Mouse (Mus musculus) forebrain, embryonic 12.5 days (tissue): ENCODE measurements around the gene Eml2. TPM values are rescaled to one million over a fixed set of nuclear protein-coding genes. Genes with fewer than 3 reads are reported as not detected.

Source experiments
- ATAC-seq: fragments of 200-750 bp; cut with Nextera tagmentation; 2 replicates; pipeline ENCODE4 v1.8.0; 2017; ENCODE audit warnings: moderate TSS enrichment; ENCODE audit not compliant: low FRiP score
- H3K27ac ChIP-seq: fragments of 300-500 bp; sonication (generic); 2 replicates; pipeline ENCODE4 v1.5.1; 2016; ENCODE audit warnings: mild to moderate bottlenecking
- H3K27me3 ChIP-seq: fragments of 300-500 bp; sonication (generic); 2 replicates; pipeline ENCODE4 v1.6.1; 2016; ENCODE audit warnings: mild to moderate bottlenecking
- H3K36me3 ChIP-seq: fragments of 300-500 bp; sonication (generic); replicated peaks from 2 replicates; pipeline ENCODE4 v1.6.1; 2016; ENCODE audit warnings: mild to moderate bottlenecking
- H3K4me1 ChIP-seq: fragments of 300-500 bp; sonication (generic); 2 replicates; pipeline ENCODE4 v1.6.1; 2016
- H3K4me2 ChIP-seq: fragments of 300-500 bp; sonication (generic); 2 replicates; pipeline ENCODE4 v1.6.1; 2016; ENCODE audit warnings: mild to moderate bottlenecking, moderate library complexity
- H3K4me3 ChIP-seq: fragments of 300-500 bp; sonication (generic); replicated peaks from 2 replicates; pipeline ENCODE4 v1.5.1; 2016; ENCODE audit warnings: mild to moderate bottlenecking
- H3K9ac ChIP-seq: fragments of 300-500 bp; sonication (generic); 2 replicates; pipeline ENCODE4 v1.6.1; 2016; ENCODE audit warnings: mild to moderate bottlenecking
- H3K9me3 ChIP-seq: fragments of 300-500 bp; sonication (generic); 2 replicates; pipeline ENCODE4 v1.6.1; 2016
- WGBS: fragments of 180-500 bp; shearing (Covaris S2); methylation state at CpG from one replicate; pipeline ENCODE4 v1.1.7; 2016; 5-methylcytosine and 5-hydroxymethylcytosine counted together
- polyA plus RNA-seq: library from polyadenylated mRNA; unstranded; fragments of >200 nt; fragmentation: Nextera tagmentation; extraction: Ambion mirVana; gene quantifications from 2 replicates; pipeline ENCODE4 v1.2.1, GENCODE M21; 2016

Eml2 gene
- polyA plus RNA-seq, 1 experiment from 2014 or later, result 6.5 TPM

GRCm38 (mm10) chr7:19239423-19239822, 63.2 kb downstream of the Eml2 start:
- Histone ChIP-seq H3K9ac (no peak overlapping the region), H3K36me3 (no peaks in the 10 kb centered on the region), H3K27ac (peak overlapping the region; percentile 66), H3K9me3 (no peaks in the 10 kb centered on the region), H3K4me1 (peaks cover 11% of the 10 kb centered on the region; the same call in 1 of the 2 replicates), H3K27me3 (no peaks in the 10 kb centered on the region), H3K4me2 (no peak overlapping the region), H3K4me3 (no peak overlapping the region)
- peak; percentile 88 for ATAC-seq
- 0% methylated on average over 1 of the region's 1 CpGs for WGBS

GRCm38 (mm10) chr7:19239986-19240385, 63.8 kb downstream of the Eml2 start:
- WGBS, result 70% methylated on average over 1 of the region's 4 CpGs
- no peak overlapping the region for H3K27ac ChIP-seq
- H3K27me3 ChIP-seq, result no peaks in the 10 kb centered on the region

GRCm38 (mm10) chr7:19240905-19241463, 64.8 kb downstream of the Eml2 start:
- Histone ChIP-seq H3K4me3 (no peak overlapping the region), H3K4me1 (peaks cover 11% of the 10 kb centered on the region; the same call in 1 of the 2 replicates), H3K4me2 (no peak overlapping the region), H3K9me3 (no peaks in the 10 kb centered on the region), H3K9ac (no peak overlapping the region), H3K27ac (no peak overlapping the region), H3K27me3 (no peaks in the 10 kb centered on the region), H3K36me3 (peaks cover 14% of the 10 kb centered on the region)
- WGBS, result 91% methylated on average over 8 of the region's 8 CpGs
- no peak for ATAC-seq

More at GRCm38 (mm10) chr7:19239986-19240385, 63.8 kb downstream of the Eml2 start:
- Histone ChIP-seq H3K36me3 (peaks cover 5% of the 10 kb centered on the region), H3K4me1 (peaks cover 11% of the 10 kb centered on the region; the same call in 1 of the 2 replicates), H3K4me3 (no peak overlapping the region), H3K9me3 (no peaks in the 10 kb centered on the region), H3K4me2 (no peak overlapping the region), H3K9ac (no peak overlapping the region)
- ATAC-seq, result no peak

- H3K36me3 ChIP-seq, result peaks cover 23% of the 10 kb centered on the region
- H3K4me3 ChIP-seq, result no peak overlapping the region
- no peaks in the 10 kb centered on the region for H3K9me3 ChIP-seq
- peaks cover 11% of the 10 kb centered on the region; the same call in 1 of the 2 replicates for H3K4me1 ChIP-seq
- ATAC-seq, result no peak
- no peak overlapping the region for H3K27ac ChIP-seq
- no peak overlapping the region for H3K9ac ChIP-seq
- no peaks in the 10 kb centered on the region for H3K27me3 ChIP-seq
- 93% methylated on average over 1 of the region's 1 CpGs for WGBS
- no peak overlapping the region for H3K4me2 ChIP-seq
Measured at GRCm38 (mm10) chr7:19242005-19242404, 65.8 kb downstream of the Eml2 start.

GRCm38 (mm10) chr7:19243858-19244257, 67.6 kb downstream of the Eml2 start:
- no peak for ATAC-seq
- 88% methylated on average over 5 of the region's 5 CpGs for WGBS

GRCm38 (mm10) chr7:19245083-19245482, 68.9 kb downstream of the Eml2 start:
- Histone ChIP-seq H3K4me1 (no peaks in the 10 kb centered on the region), H3K9ac (no peak overlapping the region), H3K4me3 (no peak overlapping the region), H3K27ac (no peak overlapping the region), H3K36me3 (peaks cover 30% of the 10 kb centered on the region), H3K4me2 (no peak overlapping the region), H3K9me3 (no peaks in the 10 kb centered on the region), H3K27me3 (no peaks in the 10 kb centered on the region)
- ATAC-seq, result no peak
- WGBS, result 89% methylated on average over 3 of the region's 3 CpGs

More at GRCm38 (mm10) chr7:19243858-19244257, 67.6 kb downstream of the Eml2 start:
- no peak overlapping the region for H3K9ac ChIP-seq
- peaks cover 30% of the 10 kb centered on the region for H3K36me3 ChIP-seq
- H3K4me3 ChIP-seq, result no peak overlapping the region
- H3K27me3 ChIP-seq, result no peaks in the 10 kb centered on the region
- H3K9me3 ChIP-seq, result no peaks in the 10 kb centered on the region
- H3K4me2 ChIP-seq, result no peak overlapping the region
- H3K27ac ChIP-seq, result no peak overlapping the region
- peaks cover 11% of the 10 kb centered on the region; the same call in 1 of the 2 replicates for H3K4me1 ChIP-seq

- Histone ChIP-seq H3K4me3 (no peak overlapping the region), H3K27ac (no peak overlapping the region), H3K27me3 (no peaks in the 10 kb centered on the region), H3K4me1 (no peaks in the 10 kb centered on the region), H3K9me3 (no peaks in the 10 kb centered on the region), H3K4me2 (no peak overlapping the region), H3K36me3 (peaks cover 30% of the 10 kb centered on the region), H3K9ac (no peak overlapping the region)
- WGBS, result 100% methylated on average over 1 of the region's 1 CpGs
- no peak for ATAC-seq
Measured at GRCm38 (mm10) chr7:19246855-19247254, 70.6 kb downstream of the Eml2 start.

- Histone ChIP-seq H3K9ac (no peak overlapping the region), H3K27me3 (no peaks in the 10 kb centered on the region), H3K9me3 (no peaks in the 10 kb centered on the region), H3K4me1 (no peaks in the 10 kb centered on the region), H3K27ac (no peak overlapping the region), H3K36me3 (peaks cover 30% of the 10 kb centered on the region), H3K4me3 (no peak overlapping the region), H3K4me2 (no peak overlapping the region)
- 100% methylated on average over 2 of the region's 2 CpGs for WGBS
- ATAC-seq, result no peak
Measured at GRCm38 (mm10) chr7:19247511-19247910, 71.3 kb downstream of the Eml2 start.

- H3K4me1 ChIP-seq, result no peaks in the 10 kb centered on the region
- no peaks in the 10 kb centered on the region for H3K9me3 ChIP-seq
- no peak for ATAC-seq
- no peak overlapping the region for H3K4me3 ChIP-seq
- no peak overlapping the region for H3K4me2 ChIP-seq
- H3K27me3 ChIP-seq, result no peaks in the 10 kb centered on the region
- no peak overlapping the region for H3K9ac ChIP-seq
- H3K27ac ChIP-seq, result no peak overlapping the region
- H3K36me3 ChIP-seq, result peaks cover 25% of the 10 kb centered on the region
- WGBS, result 81% methylated on average over 4 of the region's 4 CpGs
Measured at GRCm38 (mm10) chr7:19252078-19252477, 75.9 kb downstream of the Eml2 start.

- Histone ChIP-seq H3K4me1 (no peaks in the 10 kb centered on the region), H3K4me3 (no peak overlapping the region), H3K36me3 (peaks cover 31% of the 10 kb centered on the region), H3K4me2 (no peak overlapping the region), H3K27ac (0 out of 2 replicates have a peak overlapping the region, but pooled peaks have one; percentile 8), H3K9me3 (no peaks in the 10 kb centered on the region), H3K9ac (no peak overlapping the region), H3K27me3 (no peaks in the 10 kb centered on the region)
- no peak for ATAC-seq
- 71% methylated on average over 5 of the region's 5 CpGs for WGBS
Measured at GRCm38 (mm10) chr7:19253437-19253836, 77.2 kb downstream of the Eml2 start.

GRCm38 (mm10) chr7:19255395-19255794, 79.2 kb downstream of the Eml2 start:
- Histone ChIP-seq H3K4me1 (no peaks in the 10 kb centered on the region), H3K4me3 (no peak overlapping the region), H3K9me3 (no peaks in the 10 kb centered on the region), H3K9ac (no peak overlapping the region), H3K27ac (no peak overlapping the region), H3K27me3 (no peaks in the 10 kb centered on the region), H3K4me2 (no peak overlapping the region), H3K36me3 (peaks cover 49% of the 10 kb centered on the region)
- no peak for ATAC-seq
- 84% methylated on average over 17 of the region's 17 CpGs for WGBS
